Mouse (Mus musculus) thymus, adult 2 months (tissue): ENCODE results near the gene Plxnb1.

Experiments used
- CTCF ChIP-seq: fragments of 200-500 bp; IDR thresholded peaks from 2 replicates; pipeline ENCODE4 v1.5.1; 2012; ENCODE audit warnings: mild to moderate bottlenecking, control low read depth, low read length, moderate library complexity, borderline replicate concordance; ENCODE audit not compliant: control insufficient read depth, poor library complexity, insufficient read depth; ENCODE audit errors: extremely low read depth
- POLR2A ChIP-seq: fragments of 200-500 bp; IDR thresholded peaks from 2 replicates; pipeline ENCODE4 v1.6.1; 2012; ENCODE audit warnings: mild to moderate bottlenecking, low read length, control low read depth, moderate library complexity; ENCODE audit not compliant: control insufficient read depth, poor library complexity, insufficient read depth; ENCODE audit errors: extremely low read depth

DNA sequence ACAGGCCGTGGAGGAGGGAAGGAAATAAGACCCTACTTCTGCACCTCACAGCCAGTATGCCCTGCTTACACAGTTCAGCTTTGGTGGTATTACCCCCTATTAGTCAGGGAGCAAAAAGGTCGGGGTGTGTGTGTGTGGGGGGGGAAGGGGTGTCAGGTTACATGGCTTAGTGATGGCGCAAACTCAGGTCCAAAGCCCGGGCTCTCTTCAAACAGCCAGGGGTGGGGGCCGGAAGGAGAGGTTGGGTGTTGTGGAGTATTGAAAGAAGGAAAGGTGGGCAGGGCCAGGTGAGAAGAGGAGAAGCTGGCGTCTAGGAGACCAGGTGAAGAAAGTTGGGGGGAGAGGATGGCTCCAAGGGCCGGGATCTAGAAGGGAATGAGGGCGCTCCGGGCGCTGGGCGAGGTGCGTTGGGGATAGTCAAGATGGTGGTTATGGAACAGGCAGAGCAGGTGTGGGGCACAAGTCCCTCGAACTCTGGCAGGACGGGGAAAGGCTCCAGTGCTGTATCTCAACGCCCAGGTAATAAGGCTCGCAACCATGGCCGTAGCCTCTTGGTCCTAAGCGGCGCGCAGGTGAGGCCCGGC is 544 bp upstream of the Plxnb1 start:
- TF ChIP-seq POLR2A (no peak), CTCF (no peak)
